Mouse (Mus musculus): ENCODE measurements at regions not wholly inside any gene's neighbourhood (a gene's known extent, or its start where the extent isn't known, plus 50 kb on each side); places are given as distances from the start of the nearest gene placed in this dataset.

GRCm38 (mm10) chr2:147514748-147515147 lies 153.0 kb downstream of the Pax1 start:
- TF ChIP-seq GATA1 (IDR thresholded peaks at IDR 0.05; ENCODE audit: borderline replicate concordance, low read length) (no peak), FLI1 (IDR thresholded peaks at IDR 0.05; ENCODE audit: low read length) (no peak)
